Mouse (Mus musculus): Measurements from ENCODE around the gene Armc9.

DNA sequence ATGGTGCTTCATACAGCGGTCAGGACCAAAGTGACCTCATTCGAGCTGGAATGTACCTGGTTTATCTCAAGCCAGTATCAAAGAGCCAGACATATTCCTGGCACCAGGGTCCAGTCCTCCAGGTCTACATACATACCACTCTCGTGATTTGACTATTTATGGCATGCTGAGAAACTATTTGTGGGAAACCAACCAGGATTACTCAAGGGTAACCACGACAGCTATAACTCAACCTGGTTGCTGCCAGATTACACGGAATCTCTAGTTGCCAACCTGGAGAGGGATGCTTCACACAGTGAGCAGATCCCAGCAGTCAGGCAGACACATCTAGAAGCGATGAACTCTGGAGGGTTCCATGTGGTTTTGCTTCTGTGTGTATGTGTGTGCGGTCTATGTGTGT is 3.2 kb upstream of the Armc9 start:
- TF ChIP-seq BHLHE40 (IDR thresholded peaks at IDR 0.05; ENCODE audit: low read depth, low read length) (no peak), MAFK (IDR thresholded peaks at IDR 0.05; ENCODE audit: insufficient replicate concordance, low read length) (no peak), CHD2 (IDR thresholded peaks at IDR 0.05; ENCODE audit: low read length) (no peak), USF1 (IDR thresholded peaks at IDR 0.05; ENCODE audit: low read depth, low read length) (no peak), EP300 (IDR thresholded peaks at IDR 0.05; ENCODE audit: low read length) (no peak), POLR2A (IDR thresholded peaks at IDR 0.05; ENCODE audit: low read depth, low read length) (no peak), CTCF (conservative IDR thresholded peaks at IDR 0.05 in 1 of 2, IDR thresholded peaks at IDR 0.05 in 1 of 2; ENCODE audit: low read depth in 2 of 2, low read length in 2 of 2) (no peak)

Data from CH12.LX (cell line).